Mouse (Mus musculus): ENCODE results near the gene Hcrtr2.

The Hcrtr2 gene

DNA sequence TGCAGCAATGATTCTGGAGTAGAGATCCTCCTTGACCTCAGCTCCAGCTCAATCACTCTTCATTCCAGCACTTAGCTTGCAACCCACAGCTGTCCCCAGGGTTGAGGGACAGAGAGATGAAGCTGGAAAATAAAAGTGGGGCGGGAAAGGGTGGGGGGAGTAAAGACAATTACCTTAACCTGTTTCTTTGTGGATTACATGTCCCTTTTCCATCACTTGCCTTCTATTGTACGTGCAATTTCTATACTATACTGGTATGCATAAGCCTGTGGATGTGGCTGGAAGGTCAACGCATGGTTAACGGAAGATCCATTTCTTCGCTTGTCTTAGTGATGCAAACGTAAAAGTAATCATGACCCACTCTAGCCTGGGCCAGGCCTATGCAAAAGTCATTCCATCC, at the start of gene Hcrtr2:
Hcrtr2 (minus strand) TSS at position 101 of the 400 bp plus-strand sequence.
- DNase-seq (ENCODE audit: low spot score in 2 of 2), result no peak

DNA sequence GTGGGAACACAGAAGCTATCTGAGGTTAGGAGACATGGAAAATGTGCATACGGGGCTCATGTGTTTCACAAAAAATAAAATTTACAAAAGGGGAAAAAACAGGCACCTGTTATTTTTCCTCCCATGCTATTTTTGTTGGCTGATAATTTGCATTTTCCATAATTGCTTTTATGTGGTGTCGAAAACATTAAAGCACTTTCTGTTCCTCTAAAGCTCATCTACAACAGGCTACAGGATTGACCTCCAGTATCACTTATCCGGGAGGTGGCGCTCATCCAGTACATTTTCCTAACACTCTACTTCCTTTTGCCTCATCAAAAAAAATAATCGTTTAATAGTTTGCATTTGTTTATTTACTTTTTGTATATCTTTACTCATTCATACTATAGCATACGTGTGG, 41.2 kb upstream of the Hcrtr2 start:
- DNase-seq (ENCODE audit: low spot score in 2 of 2), result no peak

DNA sequence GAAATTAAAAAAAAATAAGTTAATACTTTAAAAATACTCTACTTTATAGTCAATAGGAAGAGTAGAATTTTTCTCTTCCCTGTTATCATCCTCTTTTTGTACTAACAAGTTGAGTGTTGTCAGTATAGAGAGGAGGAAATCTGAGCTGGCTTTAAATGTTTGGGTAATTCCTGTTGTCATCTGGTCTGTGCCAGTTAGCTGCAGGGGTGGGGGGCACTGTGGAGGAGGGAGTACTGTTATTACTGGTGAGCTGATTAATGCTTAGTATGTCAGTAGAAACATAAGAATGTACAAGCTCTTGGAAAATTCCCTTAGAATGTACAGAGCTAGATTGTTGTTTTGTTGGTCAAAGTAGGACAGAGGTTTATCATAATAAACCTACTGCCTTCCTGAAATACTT, 36.7 kb upstream of the Hcrtr2 start:
- no peak for DNase-seq (ENCODE audit: low spot score in 2 of 2)

DNA sequence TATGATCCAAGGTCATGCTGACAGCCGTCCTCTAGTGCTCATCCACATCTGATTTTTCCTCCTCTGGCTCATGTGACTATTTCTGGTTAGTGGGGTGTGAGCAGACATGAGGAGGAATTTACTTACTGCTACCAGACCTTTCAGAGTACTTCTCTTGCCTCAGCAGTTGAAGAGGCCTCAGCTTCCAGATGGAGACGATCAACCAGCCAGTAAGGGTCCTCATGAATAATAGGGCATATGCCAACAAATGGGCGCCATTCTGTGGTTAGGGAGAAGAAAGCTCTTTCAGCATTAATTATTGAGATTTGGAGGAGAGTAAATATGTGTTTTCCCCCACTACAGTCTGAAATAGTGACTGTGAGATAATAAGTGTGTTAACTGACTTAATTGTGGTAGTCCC, 28.7 kb upstream of the Hcrtr2 start:
- no peak for DNase-seq (ENCODE audit: low spot score in 2 of 2)

DNA sequence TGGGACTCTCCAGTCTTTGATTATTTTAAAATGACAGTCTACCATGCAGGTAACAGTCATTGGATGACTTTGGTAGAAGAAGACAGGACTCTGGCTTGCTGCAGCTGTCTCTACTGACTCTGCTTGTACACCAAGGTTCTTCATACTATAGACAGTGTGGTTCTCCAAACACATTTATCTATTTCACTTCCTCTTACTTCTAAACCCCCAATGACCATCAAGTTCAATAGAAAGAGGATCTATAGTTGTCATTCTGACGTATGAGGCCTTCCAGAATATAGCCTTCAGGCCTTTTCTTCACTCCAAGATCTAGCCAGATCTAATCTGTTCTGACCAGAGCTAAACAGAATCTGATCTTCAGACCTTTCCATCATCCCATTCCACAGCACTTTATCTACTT, 23.6 kb upstream of the Hcrtr2 start:
- no peak for DNase-seq (ENCODE audit: low spot score in 2 of 2)

DNA sequence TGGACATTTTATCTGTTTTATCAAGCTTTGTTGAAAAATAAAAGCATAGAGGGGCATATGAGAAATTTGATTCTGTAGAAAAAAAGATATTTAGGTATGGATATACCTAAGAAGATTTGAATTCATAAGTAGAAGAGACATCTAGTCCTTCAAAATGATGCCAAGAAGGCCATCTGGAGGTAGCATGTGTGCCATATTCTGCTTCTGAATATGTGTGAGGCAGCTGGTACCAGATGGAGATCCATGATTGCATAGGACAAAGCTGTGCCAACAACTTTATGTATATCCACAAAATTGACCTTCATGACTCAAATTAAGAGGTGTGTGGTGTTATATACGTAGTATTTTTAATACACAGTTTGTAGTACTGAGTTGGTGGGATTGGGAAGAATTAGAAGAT, 7.4 kb upstream of the Hcrtr2 start:
- DNase-seq (ENCODE audit: low spot score in 2 of 2), result no peak

DNA sequence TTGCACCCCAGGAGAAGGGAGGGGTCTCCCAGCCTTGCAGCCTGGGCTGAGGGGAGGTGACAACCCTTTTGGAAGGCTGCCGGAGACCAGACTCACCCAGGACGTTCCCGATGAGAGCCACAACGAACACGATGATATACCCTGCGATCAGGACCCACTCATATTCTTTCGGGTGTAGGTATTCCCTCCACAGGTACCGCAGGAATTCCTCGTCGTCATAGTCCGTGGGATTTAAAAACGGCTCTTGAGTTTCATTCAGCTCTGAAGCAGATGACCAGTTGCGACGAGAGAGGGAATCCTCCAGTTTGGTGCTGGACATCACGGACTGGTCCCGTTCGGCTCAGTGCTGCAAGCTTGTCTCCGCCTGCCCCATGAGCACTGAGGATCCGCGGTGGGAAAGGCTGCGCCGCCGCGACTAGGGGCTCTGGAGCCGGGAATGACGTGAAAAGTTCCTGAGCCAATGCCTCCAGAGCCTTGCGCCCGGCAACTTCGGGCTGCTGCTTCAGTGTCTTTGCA, 412 bp downstream of the Hcrtr2 start:
- peak; percentile 4 to 33 for DNase-seq (ENCODE audit: low spot score in 2 of 2)

DNA sequence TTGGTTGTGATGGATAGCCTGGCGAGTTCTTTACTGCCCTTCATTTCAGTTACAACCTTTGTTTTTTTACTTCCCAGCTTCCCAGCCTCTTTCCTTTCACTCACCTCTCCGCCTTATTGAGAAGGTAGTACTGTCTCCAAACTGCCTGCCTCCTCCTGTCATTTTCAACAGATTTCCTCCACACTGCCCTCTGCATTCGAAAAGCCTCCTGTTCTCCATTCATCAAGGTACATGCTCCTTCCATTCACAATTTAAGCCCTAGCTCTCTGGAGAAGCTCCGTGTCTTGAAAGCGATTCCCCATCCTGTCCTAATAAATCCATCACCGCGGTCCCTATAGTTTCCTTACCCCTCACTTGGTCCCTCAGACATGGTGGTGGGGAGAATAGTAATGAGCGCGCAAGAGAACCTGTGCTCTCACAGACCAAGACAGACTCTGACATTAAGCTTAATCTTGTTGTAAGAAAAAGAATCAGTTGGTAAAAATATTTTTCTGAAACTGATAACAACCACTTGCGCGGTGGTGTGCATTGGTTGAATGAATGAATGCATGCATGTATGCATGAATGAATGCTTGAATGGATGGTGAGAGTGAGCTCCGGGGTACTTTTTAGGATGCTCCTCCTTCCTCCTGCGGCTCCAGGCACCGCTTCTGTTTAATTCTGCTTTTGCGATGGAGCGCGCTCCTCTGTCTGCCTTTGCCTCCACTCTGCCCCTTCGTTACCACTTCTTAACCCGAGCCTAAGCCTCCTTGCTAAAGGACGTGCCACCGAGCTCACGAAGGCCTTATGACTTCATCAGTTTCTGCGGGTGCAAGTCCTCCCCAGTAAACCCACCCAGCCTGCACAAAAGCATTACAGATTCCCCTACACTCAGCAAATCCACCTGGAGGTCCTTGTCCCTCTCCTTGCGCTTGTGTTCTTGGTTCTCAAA, 1.3 kb downstream of the Hcrtr2 start:
- DNase-seq (ENCODE audit: low spot score in 2 of 2), result peak in 1 of 2 experiments; percentile 6

DNA sequence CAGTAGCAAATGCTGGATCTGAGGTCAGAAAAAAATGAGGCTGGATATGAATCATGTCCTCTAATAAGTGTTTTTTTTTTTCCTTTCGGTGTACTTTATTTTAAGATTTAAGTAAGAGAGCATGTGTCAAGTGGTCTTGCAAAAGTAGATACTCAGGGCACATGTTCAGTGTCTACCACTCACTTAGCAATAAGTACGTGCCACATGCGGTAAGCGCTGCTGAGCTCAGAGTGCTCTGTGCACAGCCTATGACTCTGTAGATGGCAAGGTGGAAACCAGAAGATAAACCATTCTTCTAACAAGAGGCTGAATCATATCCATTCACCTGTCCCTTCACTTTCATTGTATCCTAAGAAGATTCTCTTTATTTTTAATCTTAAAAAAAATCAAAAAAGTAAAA, 2.1 kb downstream of the Hcrtr2 start:
- DNase-seq (ENCODE audit: low spot score in 2 of 2), result no peak

DNA sequence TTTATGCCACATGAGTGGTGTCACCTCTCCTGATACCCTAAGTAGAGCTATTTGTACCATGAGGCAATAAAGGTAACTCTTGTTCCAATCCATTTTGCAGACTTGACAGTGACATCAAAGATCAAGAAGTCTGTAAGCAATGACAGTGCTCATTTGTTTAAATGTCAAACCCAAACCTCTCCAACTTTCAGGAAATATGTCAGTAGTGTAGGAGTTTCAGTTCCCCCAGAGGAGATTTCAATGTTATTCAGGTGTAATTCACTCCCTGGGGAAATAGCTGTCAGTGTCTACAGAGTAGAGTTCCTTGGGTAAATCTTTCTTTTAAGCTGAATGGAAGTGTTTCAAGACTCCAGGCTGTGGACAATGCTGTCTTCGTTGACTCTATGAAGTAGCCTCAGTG, 2.9 kb downstream of the Hcrtr2 start:
- no peak for DNase-seq (ENCODE audit: low spot score in 2 of 2)

DNA sequence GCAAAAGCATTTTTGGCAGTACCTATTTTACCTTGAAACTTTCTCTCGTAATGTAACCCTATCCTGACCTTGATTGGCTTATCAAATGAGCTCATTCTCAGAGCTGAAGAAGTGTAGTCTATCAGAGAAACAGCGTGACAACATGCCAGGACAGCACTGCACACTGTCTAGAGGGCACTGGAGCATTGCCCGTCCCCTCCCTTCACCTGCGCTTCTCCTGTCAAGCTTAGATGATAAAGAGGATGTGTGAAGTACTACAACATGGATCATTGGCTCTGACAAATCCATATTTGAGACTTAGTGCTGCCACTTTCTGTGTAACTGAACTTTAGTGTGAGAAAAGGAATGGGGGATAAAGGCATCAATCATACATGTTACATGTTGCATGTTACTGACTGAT, 5.4 kb downstream of the Hcrtr2 start:
- DNase-seq (ENCODE audit: low spot score in 2 of 2), result no peak

DNA sequence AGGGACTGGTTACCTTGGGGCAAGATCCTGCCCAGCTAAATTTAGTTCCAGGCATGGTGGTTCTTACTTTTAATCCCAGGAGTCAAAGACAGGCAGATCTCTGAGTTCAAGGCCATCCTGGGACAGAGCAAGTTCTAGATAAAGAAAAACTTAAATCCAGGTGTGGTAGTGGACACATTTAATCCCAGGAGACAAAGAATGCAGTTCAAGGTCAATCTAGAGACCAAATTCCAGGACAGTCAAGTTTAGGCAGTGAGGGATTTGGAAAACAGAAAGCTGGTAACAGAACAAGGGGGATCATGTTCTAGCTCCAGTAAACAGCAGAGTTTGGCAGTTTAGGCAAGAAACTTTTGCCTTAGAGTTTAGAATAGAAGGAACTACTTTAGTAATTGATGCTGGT, 8.6 kb downstream of the Hcrtr2 start:
- DNase-seq (ENCODE audit: low spot score in 2 of 2), result no peak

DNA sequence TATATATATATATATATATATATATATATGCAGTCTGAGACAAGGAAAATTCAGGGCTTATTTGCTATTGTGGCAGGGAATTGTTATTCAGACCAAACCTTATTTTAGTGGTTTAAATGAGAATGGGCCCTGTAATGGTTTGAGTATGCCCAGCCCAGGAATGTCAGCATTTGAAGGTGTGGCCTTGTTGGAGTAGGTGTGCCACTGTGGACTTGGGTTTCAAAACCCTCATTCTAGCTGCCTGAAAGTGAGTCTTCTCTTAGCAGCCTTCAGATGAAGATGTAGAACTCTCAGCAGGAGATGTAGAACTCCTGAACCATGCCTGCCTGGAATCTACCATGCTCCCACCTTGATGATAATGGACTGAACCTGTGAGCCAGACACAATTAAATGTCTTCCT, 9.7 kb downstream of the Hcrtr2 start:
- no peak for DNase-seq (ENCODE audit: low spot score in 2 of 2)

DNA sequence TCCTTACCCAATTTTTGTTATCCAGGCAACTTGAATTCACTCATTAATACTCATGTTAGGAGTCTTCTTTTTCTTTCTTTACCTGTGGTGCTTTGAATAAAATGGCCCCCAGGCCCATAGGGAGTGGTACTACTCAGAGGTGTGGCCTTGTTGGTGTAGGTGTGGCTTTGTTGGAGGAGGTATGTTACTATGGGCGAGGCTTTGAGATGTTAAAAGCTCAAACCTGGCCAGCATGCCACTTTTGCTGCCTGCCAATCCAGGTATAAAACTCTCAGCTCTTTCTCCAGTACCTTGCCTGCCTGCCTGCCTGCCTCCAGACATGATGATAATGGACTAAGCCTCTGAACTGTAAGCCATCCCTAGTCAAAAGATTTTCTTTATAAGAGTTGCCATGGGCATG, 11.4 kb downstream of the Hcrtr2 start:
- DNase-seq (ENCODE audit: low spot score in 2 of 2), result no peak

DNA sequence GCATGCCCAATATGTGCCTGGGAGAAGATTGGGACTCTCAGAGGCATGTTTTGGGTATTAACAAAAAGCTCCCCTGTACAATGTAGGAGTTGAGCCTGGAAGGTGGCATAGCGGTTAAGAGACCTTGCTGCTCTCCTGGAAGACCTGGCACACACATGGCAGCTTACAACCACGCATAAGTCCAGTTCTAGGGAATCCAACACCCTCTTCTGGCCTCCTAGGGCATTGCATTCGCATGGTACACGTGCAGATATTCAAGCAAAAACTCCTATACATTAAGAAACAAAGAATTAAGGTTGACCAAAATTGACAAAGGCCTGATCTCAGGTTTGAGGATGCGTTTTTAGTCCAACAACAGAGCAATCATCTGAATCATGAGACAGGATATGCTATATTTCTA, 32.3 kb downstream of the Hcrtr2 start:
- no peak for DNase-seq (ENCODE audit: low spot score in 2 of 2)

DNA sequence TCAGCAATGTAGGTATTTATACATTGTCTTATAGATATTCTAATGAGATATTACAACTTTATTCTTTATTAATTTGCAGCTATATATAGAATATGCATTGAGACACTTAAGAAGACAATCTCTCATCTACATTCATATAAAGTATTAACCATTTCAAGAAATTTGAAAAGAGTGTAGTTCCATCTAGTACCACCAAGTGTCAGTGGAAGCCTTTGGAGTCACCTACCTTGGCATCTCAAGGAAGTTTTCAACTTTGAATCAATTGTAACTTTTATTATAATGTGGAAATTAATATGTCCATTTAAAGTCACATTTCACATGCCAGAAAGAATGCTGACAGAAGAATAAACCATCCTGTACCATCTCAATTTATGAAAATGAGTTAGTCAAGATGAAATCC, 52.8 kb downstream of the Hcrtr2 start:
- no peak for DNase-seq (ENCODE audit: low spot score in 2 of 2)

DNA sequence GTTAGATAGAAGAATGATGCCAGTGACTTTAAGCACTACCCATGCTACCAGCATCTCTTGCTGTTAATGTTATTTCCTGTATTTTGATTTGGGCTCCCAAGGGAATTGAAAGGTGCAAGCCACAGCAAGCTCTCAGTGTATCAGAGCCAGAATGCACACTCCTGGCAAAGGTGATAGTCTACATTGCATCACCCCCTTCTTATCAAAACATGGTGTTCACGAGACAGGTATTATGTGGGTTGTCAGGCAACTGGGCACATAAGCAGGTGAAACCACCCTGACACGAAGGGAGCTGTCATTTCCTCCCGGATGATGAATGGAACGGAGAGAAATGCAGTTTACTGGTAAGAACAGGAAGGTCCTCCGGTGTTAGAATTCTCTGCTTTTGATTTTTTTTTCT, 65.9 kb downstream of the Hcrtr2 start:
- no peak for DNase-seq (ENCODE audit: low spot score in 2 of 2)

DNA sequence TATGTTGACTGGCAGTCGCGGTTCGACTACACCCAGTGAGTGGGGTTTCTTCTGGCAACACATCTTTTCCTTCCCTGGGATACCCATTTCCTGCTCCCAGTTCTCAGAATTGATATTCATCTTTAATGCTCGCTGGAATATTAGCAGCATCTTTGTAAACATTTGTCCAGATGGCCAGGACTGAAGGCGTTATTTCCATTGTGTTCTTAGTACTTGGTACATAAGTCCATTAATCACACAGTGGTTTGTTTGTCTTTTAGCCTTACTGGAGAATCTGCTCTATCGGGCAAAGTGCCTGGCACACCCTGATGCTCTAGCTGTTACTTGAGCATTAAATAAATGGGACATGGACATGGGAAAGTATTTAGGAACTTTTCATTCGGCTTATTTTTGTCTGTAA, 71.1 kb downstream of the Hcrtr2 start:
- no peak for DNase-seq (ENCODE audit: low spot score in 2 of 2)

DNA sequence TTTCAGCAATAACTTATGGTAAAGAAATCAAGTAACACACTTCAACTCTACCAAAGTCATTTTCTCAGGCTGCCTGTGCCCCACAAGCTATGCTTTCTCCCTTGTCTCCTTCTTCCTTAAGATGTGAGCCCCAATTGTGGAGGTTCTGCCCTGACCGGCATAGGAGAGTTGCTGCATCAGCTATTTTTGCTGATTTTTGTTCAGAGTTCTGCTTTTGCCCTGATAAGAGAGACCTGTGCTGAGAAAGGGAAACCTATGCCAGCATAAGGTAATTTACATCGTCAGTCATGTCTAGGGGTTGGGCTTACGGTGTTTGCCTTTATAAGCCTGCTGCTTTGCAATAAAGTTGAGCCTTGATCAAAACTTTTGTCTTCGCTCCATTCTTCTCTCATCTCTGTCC, 71.5 kb downstream of the Hcrtr2 start:
- no peak for DNase-seq (ENCODE audit: low spot score in 2 of 2)

DNA sequence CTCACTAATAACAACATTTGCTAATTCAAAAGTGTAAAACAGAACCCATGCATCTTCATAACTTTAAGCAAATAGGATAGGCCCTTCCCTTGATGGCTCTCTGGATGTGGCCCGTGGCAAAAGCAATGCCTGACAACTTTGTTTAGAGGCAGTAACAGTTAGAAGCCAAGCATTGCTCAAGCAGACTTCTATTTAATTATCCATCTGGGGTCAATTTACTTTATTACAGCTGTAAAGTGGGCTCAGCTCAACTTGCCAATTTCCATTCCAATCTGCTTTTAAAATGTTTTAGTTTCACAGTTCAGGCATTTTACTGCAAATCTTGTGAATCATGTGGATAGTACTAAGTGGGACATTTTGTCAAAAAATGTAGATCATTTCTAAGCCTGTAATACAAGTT, 81.3 kb downstream of the Hcrtr2 start:
- DNase-seq (ENCODE audit: low spot score in 2 of 2), result no peak

DNA sequence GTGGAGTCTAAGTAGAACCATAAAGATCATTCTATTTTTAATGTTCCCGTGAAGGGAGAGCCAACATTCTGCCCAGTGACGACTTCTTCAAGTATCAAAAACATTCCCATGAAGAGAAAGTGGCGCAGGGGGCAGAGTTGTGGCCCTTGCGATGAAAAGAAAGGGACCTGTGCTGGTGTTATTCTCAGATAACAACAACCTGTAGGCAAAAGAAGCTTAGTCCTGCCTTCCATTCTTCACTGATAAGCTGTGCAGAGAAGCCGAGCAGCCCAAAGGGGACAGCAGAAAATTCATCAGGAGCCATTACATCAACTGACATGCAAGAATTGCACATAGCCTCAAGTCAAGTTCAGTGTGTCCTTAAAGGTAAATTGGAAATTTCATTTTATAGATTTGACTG, 85.7 kb downstream of the Hcrtr2 start:
- DNase-seq (ENCODE audit: low spot score in 2 of 2), result no peak

DNA sequence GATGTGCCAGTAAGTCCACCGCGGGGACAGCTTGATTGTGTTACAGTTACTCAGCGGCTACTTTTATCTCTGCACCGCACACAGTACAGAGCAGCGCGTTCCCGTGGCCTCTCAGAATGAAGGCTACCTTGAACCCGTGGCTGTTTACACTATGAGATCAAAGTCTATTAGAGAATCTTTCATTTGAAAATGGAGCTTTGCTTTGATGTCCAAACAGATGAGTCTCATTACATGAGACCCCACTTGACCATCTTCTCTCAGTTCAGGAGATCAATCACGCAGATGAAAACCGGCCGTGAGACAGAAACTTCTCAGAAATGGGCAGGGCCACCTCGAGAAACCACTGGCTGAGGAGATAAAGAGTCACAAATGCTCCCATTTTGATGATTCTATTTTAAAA, 86.4 kb downstream of the Hcrtr2 start:
- no peak for DNase-seq (ENCODE audit: low spot score in 2 of 2)

DNA sequence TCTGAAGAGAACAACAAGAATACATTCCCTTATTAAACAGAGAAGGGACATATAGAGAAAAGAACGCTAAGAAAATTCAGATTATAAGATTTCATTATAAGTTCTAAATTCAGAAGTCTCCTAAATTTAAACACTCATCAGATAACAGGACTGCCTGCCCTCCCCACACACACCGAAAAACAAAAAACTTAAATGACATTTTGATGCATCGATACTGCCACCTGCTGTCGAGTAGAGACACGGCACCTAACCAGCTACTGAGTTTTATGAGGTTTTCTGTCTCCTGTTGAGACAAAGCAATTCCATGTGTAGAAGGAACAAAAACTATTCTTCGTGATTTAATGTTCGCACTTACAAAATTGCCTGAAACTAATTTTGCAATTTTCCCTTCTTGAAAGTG, 87.0 kb downstream of the Hcrtr2 start:
- DNase-seq (ENCODE audit: low spot score in 2 of 2), result peak; percentile 13 to 48
